Mouse (Mus musculus): Measurements from ENCODE around the gene Ssr2.
A peak's percentile ranks its signal among the peaks of the same experiment; 100 is the strongest.
"Not testable (repeated sequence)": the region's sequence is repeated elsewhere in the genome, so short reads cannot be mapped to it uniquely, and the experiment has no call there.

Ssr2 gene

GRCm38 (mm10) chr3:88563966-88564365 is 11.7 kb upstream of the Ssr2 start:
- no peak for DNase-seq (ENCODE audit: low spot score in 2 of 2)

- DNase-seq (ENCODE audit: low spot score in 2 of 2), result peak in 1 of 2 experiments; percentile 37
Measured at GRCm38 (mm10) chr3:88566116-88566515, 9.6 kb upstream of the Ssr2 start.

- DNase-seq (ENCODE audit: low spot score in 2 of 2), result no peak
Measured at GRCm38 (mm10) chr3:88566536-88567061, 9.1 kb upstream of the Ssr2 start.

GRCm38 (mm10) chr3:88567892-88568291 is 7.8 kb upstream of the Ssr2 start:
- DNase-seq (ENCODE audit: low spot score in 2 of 2), result peak in 1 of 2 experiments; percentile 45

GRCm38 (mm10) chr3:88568615-88569014 is 7.1 kb upstream of the Ssr2 start:
- DNase-seq (ENCODE audit: low spot score in 2 of 2), result no peak

GRCm38 (mm10) chr3:88569093-88569492 is 6.6 kb upstream of the Ssr2 start:
- no peak for DNase-seq (ENCODE audit: low spot score in 2 of 2)

GRCm38 (mm10) chr3:88569694-88570093 is 6.0 kb upstream of the Ssr2 start:
- no peak for DNase-seq (ENCODE audit: low spot score in 2 of 2)

- DNase-seq (ENCODE audit: low spot score in 2 of 2), result no peak
Measured at GRCm38 (mm10) chr3:88570341-88570740, 5.3 kb upstream of the Ssr2 start.

GRCm38 (mm10) chr3:88571856-88572255 is 3.8 kb upstream of the Ssr2 start:
- no peak for DNase-seq (ENCODE audit: low spot score in 2 of 2)

- DNase-seq (ENCODE audit: low spot score in 2 of 2), result no peak
Measured at GRCm38 (mm10) chr3:88572835-88573234, 2.8 kb upstream of the Ssr2 start.

- DNase-seq (ENCODE audit: low spot score in 2 of 2), result no peak
Measured at GRCm38 (mm10) chr3:88573810-88574209, 1.9 kb upstream of the Ssr2 start.

GRCm38 (mm10) chr3:88577846-88578245 is 2.2 kb downstream of the Ssr2 start:
- not testable (repeated sequence) for DNase-seq (ENCODE audit: low spot score in 2 of 2)

- no peak for DNase-seq (ENCODE audit: low spot score in 2 of 2)
Measured at GRCm38 (mm10) chr3:88578498-88579424, 3.1 kb downstream of the Ssr2 start.

- peak; percentile 82 to 83 for DNase-seq (ENCODE audit: low spot score in 2 of 2)
Measured at GRCm38 (mm10) chr3:88579454-88580117, 3.9 kb downstream of the Ssr2 start.

- no peak for DNase-seq (ENCODE audit: low spot score in 2 of 2)
Measured at GRCm38 (mm10) chr3:88585769-88586168, 10.1 kb downstream of the Ssr2 start.

- DNase-seq (ENCODE audit: low spot score in 2 of 2), result no peak
Measured at GRCm38 (mm10) chr3:88586640-88587039, 11.0 kb downstream of the Ssr2 start.

- no peak for DNase-seq (ENCODE audit: low spot score in 2 of 2)
Measured at GRCm38 (mm10) chr3:88590246-88590645, 14.6 kb downstream of the Ssr2 start.

- DNase-seq (ENCODE audit: low spot score in 2 of 2), result no peak
Measured at GRCm38 (mm10) chr3:88591044-88591443, 15.4 kb downstream of the Ssr2 start.

GRCm38 (mm10) chr3:88591950-88592731 is 16.5 kb downstream of the Ssr2 start:
- peak in 1 of 2 experiments; percentile 55 for DNase-seq (ENCODE audit: low spot score in 2 of 2)

- DNase-seq (ENCODE audit: low spot score in 2 of 2), result no peak
Measured at GRCm38 (mm10) chr3:88592942-88593576, 17.4 kb downstream of the Ssr2 start.

GRCm38 (mm10) chr3:88593893-88594580 is 18.4 kb downstream of the Ssr2 start:
- DNase-seq (ENCODE audit: low spot score in 2 of 2), result no peak

Measured in heart, adult 9 months (tissue).